ENCODE assay signal across 19 mouse cellular contexts in genomic region chr1:154981687-154982086, GRCm38 (mm10).
"Had no signal": no experiment of that assay in that cellular context is flagged by ENCODE, and none has a peak within 500 bp of the region (broad histone marks: within the 10 kb centered on the region; RNA-seq: fewer than 3 reads in every experiment).

No protein-coding gene starts in this region.

- H3K36me3 ChIP-seq: liver, embryonic 13.5 days; neural tube, embryonic 12.5 days; neural tube, embryonic 15.5 days; stomach, embryonic 15.5 days had no signal

- H3K4me2 ChIP-seq: liver, embryonic 13.5 days; lung, embryonic 14.5 days; midbrain, embryonic 11.5 days; neural tube, embryonic 12.5 days; neural tube, embryonic 15.5 days; stomach, embryonic 15.5 days had no signal

- H3K4me3 ChIP-seq: liver, embryonic 13.5 days; megakaryocyte, embryonic 14.5 days; neural tube, embryonic 12.5 days; neural tube, embryonic 15.5 days; stomach, embryonic 15.5 days had no signal

- H3K27me3 ChIP-seq: liver, embryonic 13.5 days; neural tube, embryonic 12.5 days; neural tube, embryonic 15.5 days; stomach, embryonic 15.5 days had no signal

- H3K27ac ChIP-seq: liver, embryonic 13.5 days; neural tube, embryonic 12.5 days; neural tube, embryonic 15.5 days; stomach, embryonic 15.5 days had no signal

- H3K9ac ChIP-seq: liver, embryonic 13.5 days; lung, embryonic 14.5 days; neural tube, embryonic 12.5 days; neural tube, embryonic 15.5 days; stomach, embryonic 15.5 days had no signal

- H3K4me1 ChIP-seq: liver, embryonic 13.5 days; megakaryocyte, embryonic 14.5 days; neural tube, embryonic 12.5 days; neural tube, embryonic 15.5 days had no signal

- H3K9me3 ChIP-seq: liver, embryonic 13.5 days; megakaryocyte, embryonic 14.5 days; neural tube, embryonic 12.5 days; neural tube, embryonic 15.5 days; stomach, embryonic 15.5 days had no signal

- DNase-seq: kidney, adult 18-20 months; kidney, adult 9 months; kidney, postnatal 14 days; kidney, postnatal 4 days; liver, embryonic 13.5 days; lung, embryonic 14.5 days; lung, postnatal 10 days; lung, postnatal 36 days; midbrain, embryonic 14.5 days; right cerebral cortex, adult 18-20 months; right cerebral cortex, postnatal 14 days; right cerebral cortex, postnatal 4 days; thymus, adult 18-20 months; thymus, postnatal 36 days had no signal
